Mouse (Mus musculus) hindlimb bud, embryonic 11.5 days (tissue): ENCODE data around the gene Brf1.
A peak's percentile ranks its signal among the peaks of the same experiment; 100 is the strongest.

Experiments
- DNase-seq: peaks from one replicate; pipeline ENCODE4 v3.0.0-alpha.2; 2012; ENCODE audit warnings: low read depth, low spot score; ENCODE audit errors: extremely low spot score

Brf1 gene

DNA sequence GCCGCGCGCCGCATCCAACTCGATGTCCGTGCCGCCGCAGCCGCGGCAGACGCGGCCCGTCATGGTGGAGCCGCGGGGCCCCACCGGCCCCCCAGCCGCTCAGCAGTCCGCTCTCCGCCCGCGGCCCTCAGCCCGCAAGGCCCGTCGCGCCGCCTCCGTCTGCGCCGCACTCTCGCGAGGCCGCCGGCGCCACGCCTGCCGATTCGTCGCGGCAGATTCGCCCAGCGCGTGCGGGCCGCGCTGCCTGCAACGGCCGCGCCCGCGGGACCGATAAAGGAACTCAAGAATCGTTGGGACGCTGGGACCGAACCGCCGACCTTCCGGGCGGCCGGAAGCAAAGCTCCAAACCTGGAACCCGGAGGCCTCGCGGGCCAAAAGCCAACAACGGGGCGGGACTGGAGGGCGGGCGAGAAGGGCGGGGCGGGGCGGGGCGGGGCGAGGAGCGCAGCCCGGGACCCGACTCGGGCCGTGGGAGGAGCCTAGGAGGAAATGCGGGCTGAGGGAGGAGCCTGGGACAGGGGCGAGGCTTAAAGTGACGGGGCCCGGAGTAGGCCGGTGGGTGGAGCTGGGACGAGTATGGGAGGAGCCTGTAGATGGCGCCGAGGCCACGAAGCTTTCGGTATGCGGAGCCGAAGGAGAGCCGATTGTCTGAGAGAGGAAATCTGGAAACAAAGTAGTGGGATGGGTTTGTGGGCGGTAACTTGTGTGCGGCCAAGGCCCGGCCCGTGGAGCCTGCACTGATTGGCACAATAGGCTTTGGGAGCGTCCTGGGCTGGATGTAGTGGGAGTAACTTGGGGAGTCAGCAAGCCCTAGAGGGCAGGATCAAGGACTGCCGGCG lies at the start of gene Brf1:
Brf1 (minus strand) TSS at position 411 of the 839 bp plus-strand sequence.
- peak; percentile 79 for DNase-seq

DNA sequence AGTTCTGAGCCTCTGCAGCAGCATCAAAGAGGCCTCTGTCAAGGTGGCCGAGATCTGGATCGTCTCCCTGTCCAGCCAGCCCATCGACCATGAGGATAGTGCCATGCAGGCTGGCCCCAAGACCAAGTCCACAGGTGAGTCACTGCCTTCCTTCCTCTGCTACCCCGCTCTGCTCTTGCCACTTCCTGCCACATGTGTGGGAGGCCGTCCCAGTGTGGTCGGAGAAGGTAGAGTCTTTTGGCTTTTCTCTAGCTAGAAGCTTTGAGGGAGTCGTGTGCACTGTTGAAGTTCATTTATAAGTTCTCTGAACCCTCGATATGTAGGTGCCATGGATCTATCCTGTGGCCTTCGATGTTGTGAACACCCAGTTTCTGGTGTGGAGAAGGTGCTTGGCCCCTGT lies 49.3 kb upstream of the Brf1 start:
- DNase-seq: no peak

DNA sequence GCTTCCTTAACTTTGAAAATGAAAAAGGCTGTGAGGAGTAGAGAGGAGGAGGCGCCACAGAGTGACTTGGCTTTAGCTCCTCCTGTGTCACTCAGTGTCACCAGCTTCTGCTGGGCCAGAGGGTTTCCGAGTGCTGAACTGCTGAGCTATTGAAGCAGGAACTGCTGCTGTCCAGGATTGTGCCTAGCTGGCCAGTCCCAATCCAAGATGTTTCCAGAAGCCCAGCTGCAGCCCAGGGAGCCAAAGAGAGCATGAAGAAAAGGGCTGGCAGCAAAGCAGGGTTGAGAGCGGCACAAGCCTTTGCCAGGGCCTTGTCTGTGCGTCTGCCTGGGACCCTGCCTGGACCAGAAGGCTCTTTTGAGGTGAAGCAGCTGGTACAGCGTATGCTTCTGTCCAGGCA lies 47.6 kb upstream of the Brf1 start:
- DNase-seq: no peak

DNA sequence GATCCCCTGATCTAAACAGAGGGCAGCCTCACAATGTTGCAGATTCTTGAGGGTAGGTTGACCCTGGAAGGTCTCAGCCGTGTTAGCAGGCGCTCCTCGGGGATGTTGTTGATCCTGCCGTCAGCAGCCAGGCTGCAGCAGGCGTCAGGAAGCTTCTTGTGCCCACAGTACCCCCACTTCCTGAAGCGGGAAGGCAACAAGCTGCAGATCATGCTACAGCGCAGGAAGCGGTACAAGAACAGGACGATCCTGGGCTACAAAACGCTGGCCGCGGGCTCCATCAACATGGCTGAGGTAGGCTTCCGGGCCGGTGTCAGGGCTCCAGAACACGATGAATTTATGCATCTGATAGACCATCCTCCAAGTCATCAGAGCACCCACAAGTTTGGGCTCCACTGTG lies 46.4 kb upstream of the Brf1 start:
- DNase-seq: no peak

DNA sequence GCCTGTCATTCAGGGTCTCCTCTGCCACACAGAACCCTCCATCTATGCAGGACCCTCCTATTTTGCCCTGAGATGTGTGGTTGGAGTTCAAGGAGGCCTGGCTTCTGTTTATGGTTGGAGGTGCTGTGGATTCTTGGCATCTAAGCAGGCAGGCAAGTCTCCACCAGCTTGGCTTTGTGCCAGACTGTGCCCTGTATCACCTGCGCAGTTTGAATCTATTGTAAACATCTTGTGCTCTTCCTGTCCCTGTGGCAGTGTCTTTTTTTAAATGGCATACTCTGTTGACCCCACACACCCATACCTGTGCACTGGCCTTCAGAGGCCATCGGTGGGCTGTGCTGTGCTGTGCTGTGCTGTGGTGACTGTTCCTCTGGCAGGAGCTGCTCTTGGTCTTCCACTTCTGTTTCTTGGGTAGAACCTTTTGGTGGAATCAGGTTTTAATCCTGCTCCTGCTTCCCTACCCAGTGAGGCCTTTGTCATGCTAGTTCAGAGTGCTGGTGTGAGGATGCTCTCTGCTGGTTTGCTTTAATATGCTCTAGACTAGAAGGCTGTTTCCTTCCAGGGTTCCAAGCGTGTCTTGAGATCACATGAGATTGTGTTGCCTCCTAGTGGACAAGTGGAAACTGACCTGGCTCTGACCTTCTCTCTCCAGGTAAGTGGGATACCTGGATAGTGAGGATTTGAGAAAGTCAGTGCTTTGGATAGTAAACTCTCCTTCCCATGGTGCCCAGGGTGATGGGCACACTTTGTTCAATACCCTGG lies 44.6 kb upstream of the Brf1 start:
- DNase-seq: peak; percentile 2

DNA sequence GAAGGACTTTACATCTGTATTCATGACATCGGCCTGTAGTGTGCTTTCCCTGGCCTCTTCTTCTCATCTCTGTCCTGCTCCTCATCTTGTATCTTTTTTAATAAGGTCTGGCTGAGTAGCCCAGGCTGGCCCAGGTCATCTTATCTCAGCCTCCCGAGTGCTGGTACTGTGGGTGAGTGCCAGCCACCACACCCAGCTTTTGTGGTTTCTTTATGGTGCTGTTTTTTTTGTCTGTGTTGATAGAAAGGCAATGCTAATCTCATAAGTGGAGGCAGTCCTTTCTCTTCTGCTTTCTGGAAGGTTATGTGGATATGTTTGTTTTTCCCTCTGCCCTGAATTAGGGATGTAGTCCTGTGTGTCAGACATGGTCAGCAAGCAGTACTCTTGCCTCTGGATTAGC lies 42.0 kb upstream of the Brf1 start:
- DNase-seq: no peak

DNA sequence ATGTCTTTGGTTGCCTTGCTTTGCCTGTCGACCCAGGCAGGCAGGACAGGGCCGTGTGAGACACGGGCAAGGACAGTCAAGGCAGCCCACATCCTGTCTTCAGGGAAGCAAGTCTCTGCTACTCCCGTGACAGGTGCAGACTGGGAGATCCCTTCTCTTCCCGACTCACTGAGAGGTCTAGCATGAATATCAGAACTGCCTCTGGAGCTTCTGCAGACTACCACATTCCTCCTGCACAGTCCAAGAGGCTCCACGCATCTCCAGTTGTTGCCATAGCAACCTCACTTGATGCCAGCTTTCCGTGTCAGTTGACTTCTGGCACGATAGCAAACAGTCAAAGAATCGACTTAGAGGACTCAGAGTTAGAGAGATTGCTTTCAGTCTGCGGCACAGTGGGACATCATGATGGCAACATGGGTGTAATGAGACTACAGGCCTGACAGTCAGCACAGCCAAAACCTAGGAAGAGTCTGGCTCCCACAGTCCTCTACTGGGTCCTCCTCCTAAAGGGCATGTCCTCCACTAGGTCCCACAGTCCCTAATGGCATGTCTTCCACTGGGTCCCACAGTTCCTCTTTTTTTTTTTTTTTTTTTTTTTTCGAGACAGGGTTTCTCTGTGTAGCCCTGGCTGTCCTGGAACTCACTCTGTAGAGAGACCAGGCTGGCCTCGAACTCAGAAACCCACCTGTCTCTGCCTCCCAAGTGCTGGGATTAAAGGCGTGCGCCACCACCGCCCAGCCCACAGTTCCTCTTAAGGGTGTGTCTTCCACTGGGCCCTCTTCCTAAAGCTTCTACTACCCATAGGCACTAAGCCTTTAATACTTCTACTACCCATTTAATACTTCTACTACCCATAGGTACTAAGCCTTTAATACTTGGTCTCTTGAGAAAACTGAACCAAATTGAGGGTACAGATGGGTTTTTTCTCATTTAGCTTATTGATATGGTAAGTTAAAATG lies 41.3 kb upstream of the Brf1 start:
- no peak for DNase-seq

DNA sequence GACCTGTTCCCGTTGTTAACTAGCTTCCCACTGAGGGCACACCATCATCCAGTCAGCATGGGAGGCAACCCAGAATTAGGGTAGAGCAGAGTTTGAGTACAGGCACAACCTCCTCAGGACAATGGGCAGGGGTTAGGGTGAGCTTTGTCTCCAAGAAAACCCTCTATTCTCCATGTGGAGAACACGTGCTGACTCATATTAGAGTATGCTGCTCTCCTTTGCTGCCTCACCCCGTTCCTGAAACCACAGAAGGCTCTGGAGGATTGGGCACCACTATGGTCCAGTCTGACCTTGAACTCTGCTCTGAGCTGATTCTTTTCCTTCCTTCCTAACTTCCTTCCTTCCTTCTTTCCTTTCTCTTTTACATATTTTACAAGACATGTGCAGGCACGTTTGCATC lies 37.9 kb upstream of the Brf1 start:
- no peak for DNase-seq

DNA sequence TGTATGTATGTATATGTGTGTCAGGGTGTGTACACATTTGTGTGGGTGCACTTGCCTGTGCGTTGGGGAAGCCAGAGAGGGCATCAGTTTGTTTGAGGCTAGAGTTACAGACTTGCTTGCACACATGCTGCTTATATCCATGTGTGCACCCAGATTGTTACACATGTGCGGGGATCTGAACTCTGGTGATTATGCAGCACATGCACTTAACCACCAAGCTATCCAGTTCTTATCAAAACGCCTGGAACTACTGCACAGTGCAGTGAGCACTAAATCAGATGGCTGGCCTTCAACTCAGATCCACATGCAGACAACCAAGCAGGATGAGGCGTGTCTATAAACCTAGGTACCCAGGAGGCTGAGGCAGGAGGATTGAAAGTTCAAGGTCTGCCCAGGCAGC lies 36.5 kb upstream of the Brf1 start:
- DNase-seq: no peak

DNA sequence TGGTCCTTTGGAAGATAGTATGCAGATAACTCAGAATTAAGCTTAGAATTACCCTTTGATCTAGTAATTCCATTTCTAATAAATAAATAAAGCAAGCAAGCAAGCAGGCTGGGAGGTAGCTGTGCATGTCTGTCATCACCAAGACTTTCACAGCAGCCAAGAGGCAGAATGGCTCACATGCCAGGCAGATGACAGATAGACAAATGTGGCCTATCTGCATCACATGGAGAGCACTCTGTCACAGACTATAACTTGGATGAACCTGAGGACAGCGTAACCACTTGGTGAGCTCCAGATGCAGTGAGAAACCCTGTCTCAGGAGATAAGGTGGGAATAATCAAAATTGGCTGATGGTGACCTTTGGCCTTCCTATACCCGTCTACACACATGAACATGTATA lies 34.6 kb upstream of the Brf1 start:
- no peak for DNase-seq

DNA sequence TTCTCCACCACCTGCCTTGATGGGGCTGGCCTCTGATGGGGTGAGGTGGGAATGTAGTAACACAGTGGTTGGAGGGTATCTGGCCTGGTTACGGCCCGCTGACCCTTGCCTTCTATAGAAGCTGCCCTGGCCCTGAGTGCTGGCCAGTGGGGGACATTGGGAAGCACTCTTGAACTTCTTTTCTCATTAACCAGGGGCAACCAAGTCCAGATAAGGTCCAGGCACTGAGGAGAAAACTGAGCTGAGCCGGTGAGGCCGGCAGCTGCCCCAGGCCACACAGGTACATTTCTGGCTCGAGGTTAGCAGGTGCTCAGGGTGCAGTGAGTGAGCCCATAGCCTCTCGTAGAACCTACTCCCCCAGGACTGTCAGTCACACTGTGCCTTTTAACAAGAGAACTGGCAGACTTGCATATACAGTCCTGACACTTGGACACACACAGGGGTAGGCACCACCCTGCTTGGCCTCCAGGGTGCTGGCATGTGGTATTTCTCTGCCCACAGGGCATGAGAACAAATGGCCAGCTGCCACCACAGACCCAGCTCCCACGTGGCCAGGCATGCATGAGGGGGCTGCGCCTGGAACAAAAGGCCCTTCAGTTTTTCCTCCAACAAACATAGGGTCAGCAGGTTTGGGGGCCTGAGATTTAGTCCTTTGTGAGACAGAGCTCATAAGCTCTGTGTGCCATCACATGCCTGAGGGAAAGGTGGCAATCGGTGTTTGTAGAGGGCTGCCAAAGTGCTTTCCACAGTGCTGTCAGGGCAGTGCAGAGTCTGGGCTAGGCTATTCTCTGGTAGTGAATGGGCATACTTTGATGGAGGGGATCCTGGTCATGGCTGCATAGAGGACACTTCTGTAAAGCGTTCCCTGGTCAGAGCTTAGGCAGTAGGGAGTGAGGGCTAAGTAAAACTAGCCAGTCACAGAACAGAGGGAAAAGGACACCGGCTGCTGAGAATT lies 32.1 kb upstream of the Brf1 start:
- DNase-seq: no peak

DNA sequence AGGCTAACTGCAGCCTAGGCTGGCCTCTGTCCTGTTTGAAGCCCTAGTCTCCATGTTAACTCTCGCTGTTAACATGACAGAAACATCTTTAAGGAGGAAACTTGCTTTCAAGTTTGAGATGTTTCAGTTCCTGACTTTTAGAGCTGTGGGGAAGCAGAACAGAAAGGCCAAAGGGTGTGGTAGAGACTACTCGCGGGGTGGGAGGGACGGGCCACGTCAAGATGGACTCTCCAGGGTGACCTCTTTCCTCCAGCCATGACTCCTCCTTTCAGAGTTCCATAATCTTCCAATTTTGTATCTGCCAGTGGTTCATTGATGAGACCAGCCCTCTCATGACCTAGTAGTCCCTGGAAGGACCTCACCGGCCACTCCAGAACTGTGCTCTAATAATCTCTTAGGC lies 30.9 kb upstream of the Brf1 start:
- DNase-seq: no peak

DNA sequence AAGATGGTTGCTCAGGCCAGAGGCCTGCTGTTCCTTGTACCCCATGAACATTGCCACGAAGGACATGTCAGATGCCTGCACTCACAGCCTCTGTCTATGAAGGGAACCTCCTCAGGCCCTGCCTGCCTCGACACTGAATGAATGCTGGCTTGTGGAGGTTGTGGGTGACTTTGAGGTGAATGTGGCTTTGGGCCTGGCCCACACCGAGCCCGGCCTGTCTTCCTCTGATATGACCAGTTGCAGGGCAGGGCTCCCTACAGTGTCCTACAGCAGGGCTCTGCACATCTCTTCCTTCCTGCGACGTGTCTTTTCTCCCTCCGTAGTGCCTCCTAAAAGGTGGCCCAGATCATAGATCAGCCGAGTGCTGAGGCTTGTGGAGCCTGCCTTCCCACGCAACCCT lies 30.5 kb upstream of the Brf1 start:
- DNase-seq: no peak

DNA sequence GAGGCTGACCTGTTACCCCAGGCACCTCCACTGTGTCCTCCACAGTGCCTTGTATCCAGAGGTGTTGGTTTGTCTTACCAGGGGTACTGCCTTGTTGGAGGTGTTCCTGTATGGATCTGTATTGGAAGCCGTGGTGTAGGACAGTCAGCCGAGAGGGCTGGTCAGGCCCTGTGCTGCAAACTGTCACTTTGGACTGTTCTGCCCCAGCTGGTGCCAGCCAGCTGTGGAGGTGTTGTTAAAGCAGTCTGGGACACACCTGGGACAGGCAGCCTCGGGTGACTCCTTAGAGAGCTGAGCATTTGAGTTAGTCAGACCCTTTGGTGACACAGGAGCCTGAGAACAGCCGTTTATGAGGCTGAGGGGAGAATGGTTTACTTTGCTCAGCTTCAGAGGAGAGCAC lies 29.5 kb upstream of the Brf1 start:
- no peak for DNase-seq

DNA sequence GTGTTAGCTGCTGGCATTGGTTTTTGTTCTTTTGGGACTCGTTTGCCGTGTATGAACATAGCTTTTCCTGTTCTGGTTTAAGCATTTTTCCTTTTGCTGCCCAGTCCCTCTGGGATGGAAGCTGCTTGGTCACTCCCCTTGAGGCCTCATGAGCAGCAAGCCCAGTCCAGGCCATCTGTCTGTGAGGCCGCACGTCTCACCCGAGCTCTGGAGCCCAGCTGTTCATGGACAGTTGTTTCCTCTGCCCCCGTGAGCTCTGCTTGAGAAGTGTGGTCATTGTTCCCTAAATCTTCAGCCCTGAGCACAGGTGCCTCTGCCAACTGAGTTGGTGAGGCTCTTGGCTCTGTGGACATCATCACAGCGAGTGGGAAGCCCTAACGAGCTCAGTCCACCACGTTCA lies 28.4 kb upstream of the Brf1 start:
- no peak for DNase-seq

DNA sequence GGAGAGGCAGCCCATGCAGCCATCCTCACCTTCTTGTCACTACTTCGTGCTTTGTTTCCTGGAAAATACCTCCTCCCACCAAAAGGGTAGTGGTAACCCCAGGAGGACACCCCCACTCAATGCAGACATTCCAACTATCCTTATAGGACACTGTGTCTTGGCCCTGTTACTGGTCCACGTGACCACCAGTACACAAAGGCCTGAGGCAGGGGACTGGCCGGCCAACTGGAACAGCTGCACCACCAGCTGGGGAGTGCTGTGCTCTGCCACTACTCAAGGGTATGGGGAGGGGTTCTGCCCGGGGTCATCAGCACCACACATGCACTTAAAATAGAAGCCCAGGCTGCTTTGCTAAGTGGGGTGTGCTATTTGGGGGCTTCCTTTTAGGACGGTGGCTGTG lies 27.6 kb upstream of the Brf1 start:
- no peak for DNase-seq

DNA sequence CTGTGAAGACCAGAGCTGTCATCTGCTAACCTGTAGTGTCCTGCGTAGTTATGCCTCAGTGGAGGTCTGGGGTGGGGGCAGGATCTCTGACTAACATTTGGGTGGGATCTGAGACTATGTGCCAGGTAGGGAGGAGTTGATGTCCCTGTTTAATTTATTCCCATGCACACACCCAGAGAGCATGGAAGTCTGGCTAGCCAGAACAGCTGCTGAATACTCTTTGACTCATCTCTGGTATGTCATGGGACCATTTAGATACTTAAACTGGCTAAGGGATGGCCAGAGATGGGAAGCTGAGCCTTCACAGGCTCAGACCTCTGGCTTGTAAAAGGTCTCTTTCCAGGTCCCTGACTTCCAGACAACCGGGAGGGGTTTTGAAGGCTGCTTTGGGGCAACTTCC lies 27.0 kb upstream of the Brf1 start:
- no peak for DNase-seq

DNA sequence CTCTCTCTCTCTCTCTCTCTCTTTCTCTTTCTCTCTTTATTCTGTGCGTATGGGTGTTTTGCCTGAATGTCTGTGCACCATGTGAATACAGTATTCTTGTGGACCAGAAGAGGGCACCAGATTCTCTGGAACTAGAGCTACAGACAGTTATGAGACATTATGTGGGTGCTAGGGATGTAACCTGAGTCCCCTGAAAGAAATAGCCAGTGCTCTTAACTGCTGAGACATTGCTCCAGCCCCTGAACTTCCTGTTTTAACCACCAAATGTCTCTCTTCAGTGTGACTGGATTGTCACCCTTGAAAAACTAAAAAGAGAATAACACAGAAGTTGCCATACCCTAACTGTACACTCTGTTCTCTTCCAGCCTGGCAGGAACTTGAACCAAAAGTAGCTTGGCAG lies 26.1 kb upstream of the Brf1 start:
- DNase-seq: no peak

DNA sequence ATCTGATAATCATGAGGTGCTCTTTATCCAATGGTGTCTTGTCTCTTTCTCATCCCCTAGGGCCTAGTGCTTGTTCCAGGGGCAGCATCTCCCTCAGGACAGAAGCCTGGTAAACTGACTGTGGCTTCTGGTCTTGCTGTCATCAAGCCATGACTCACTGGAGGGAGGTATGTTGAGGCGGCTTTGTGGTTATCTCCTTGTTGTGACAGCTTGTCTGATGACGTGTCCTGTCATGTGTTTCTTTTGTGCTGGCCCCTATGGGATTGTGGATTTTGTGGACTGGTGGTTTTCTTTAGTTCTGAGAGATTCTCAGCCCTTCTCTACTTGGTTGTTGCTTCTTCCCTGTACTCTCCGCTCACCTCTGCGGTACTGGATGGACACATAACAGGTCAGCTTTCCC lies 22.6 kb upstream of the Brf1 start:
- DNase-seq: no peak

DNA sequence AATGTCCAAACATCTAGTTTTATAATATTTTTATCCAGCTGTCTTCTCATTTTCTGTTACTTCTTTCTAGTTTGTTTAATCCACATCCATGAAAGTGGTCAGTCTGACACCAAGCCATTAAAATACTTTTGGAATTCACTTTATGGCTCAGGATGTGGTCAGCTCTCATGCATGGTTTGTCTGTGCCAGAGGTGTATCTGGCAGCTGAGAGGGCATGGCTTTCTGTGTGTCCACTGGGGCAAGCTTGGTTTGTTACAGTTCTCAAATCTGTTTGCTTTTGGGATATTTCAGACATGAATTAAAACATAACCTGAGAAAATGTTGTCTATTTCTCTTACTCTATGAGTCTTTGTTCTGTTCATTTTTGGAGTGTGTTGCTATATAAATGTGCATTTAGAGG lies 21.0 kb upstream of the Brf1 start:
- DNase-seq: no peak
